Mouse (Mus musculus) cerebellum, adult 9-11 months (tissue): ENCODE data around the gene Cblb.
A peak's percentile ranks its signal among the peaks of the same experiment; 100 is the strongest.

Experiments
- DNase-seq: peaks from one replicate; pipeline ENCODE4 v3.0.0; 2022

Cblb gene

DNA sequence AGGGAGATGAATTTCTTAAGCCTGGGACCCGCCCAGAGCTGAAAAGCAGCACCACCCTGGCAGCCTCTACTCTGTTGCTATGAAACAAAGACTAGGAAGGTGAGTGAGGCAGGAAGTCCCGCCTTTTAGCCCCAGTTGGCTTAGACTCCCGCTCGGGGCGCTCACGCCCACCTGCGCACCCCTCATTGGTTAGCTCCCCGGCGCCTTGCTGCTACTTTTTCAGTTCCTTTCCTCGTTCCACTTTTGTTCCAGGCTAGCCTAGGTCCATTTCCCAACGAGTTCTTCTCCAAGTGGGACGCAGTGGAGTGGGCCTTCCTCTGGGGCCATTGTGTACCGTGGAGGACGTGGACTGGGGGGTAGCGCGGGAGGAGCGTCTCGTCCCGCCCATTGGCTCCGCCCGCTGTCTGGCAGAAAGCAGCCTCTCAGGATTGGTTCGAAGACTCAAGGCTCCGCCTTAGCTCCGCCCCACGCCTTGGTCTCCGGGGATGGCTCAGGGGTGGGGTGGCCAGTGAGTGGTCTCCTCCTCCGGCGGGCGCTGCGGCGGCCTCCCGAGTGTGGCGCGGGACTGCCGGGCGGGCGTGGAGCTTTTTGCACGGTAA lies at the start of gene Cblb:
TSS of gene Cblb (plus strand) at position 135 of the 599 bp plus-strand sequence.
- peak; percentile 98 for DNase-seq

GRCm38 (mm10) chr16:51985436-51985835 lies 45.6 kb upstream of the Cblb start:
- DNase-seq = no peak

GRCm38 (mm10) chr16:51986207-51986606 lies 44.8 kb upstream of the Cblb start:
- no peak for DNase-seq

DNA sequence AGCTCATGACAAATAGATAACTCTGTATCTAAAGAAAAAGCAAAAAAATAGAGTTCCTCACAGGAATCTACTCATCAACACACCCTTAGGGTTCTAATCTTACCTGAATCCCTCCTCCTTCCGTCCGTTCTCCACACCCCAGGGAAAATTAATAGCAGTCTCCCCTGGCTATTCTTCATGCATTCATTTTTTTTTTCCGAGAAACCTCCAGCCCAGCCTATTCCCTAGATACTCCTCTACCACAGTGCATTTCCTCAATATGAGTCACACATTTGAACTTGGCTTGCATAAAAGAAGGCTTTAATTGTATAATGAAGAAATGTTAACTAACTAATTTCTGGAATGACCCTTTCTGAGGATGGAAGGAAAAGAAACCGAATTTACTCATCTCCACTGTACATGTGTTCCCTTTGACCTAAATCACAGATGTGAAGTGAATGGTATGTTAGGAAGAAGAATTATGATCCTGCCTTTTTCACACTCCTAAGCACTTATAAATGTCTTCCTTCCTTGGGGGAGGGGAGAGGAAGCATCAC lies 43.9 kb upstream of the Cblb start:
- DNase-seq = no peak

GRCm38 (mm10) chr16:51988027-51988426 lies 43.0 kb upstream of the Cblb start:
- no peak for DNase-seq

- DNase-seq = no peak
Measured at GRCm38 (mm10) chr16:51989259-51989658, 41.8 kb upstream of the Cblb start.

DNA sequence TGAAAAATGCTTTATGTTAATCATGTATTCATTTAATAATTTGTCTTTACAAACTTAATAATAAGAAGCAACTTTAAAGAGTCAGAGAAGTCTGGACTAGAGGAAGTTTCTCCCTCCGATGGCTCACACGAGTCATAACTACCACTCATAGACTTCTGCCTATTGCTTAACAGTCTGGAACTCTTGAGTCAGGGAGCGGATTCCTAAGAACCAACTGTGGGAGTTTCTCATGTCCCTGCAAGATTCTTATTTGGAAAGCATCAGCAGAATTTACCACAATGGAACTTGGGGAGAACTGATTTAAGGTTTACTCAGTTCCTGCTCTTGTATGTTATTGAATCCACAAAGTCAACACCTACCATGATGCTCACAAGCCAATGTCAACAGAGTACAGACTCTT lies 31.0 kb upstream of the Cblb start:
- no peak for DNase-seq

DNA sequence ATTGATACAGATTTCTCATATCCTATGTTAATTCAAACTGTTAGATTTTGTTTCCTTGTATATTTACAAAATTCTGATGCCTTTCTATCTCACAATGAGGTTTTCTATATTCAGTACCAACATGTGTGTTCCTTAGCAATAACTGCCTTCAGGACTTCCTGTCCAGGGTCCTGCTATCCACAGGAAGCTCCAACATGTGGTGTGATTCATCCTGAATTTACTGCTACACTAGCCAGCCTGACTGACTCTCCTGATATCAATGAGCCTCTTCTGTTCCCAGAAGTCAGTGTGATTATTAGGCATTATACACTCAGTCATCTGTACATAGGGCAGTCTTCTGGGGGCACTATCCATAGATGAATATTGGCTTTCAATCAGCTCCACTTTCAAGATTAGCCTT lies 30.2 kb upstream of the Cblb start:
- DNase-seq = no peak

GRCm38 (mm10) chr16:52007006-52007405 lies 24.0 kb upstream of the Cblb start:
- no peak for DNase-seq

DNA sequence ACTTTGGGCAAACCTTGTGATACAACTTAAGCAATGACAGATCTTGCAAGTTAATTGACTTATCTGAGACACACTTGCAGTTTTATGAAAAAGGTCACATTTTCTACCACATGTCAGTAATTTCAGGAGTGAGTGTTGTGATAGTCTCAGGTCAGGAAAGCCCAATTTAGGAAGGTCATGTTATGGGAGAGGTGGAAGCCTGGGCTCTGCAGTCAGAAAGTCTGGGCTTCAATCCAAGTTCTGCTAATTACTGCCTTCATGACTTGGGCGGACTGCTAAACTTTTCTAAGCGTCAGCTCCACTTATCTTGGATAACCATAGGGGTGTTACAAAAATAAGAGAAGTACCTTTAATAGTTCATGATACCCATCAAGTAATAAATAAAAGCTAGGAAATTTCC lies 22.6 kb upstream of the Cblb start:
- no peak for DNase-seq

DNA sequence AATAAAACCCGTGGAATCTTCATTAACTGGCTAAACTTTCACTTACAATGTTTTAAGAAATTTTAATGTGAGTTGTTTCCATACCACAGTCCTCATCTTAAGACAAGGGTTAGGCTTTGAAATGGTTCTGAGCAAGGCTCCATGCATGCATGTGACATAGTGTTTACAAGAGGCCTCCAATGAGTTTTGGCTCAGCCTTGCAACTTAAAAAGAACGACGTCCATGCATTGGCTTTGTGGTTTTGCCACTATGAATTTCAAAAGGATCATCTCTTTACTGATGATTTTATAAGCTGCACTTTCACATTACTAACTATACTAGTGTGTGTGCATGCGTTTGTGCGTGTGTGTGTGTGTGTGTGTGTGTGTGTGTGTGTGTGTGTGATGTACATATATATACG lies 21.6 kb upstream of the Cblb start:
- DNase-seq = no peak

- no peak for DNase-seq
Measured at GRCm38 (mm10) chr16:52012984-52013383, 18.0 kb upstream of the Cblb start.

DNA sequence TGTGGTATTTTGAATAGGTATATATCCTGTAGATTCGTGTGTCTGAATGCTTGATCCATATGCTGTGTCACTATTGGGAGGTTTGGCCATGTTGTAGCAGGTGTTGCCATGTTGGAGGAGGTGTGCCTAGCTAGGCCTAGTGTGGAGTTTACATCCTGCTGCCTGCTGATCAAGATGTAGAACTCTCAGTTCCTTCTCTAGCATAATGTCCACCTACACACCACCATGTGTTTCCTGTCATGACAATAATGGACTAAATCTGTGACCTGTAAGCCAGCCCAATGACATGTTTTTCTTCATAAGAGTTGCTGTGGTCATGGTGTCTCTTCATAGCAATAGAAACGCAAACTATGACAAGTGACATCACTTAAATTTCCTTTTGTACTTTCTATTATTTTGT lies 17.2 kb upstream of the Cblb start:
- DNase-seq = no peak

- DNase-seq = no peak
Measured at GRCm38 (mm10) chr16:52023417-52023816, 7.6 kb upstream of the Cblb start.

GRCm38 (mm10) chr16:52027326-52027725 lies 3.7 kb upstream of the Cblb start:
- no peak for DNase-seq

GRCm38 (mm10) chr16:52029001-52029400 lies 2.0 kb upstream of the Cblb start:
- no peak for DNase-seq

GRCm38 (mm10) chr16:52031712-52032251 lies 757 bp downstream of the Cblb start:
- peak; percentile 86 for DNase-seq

DNA sequence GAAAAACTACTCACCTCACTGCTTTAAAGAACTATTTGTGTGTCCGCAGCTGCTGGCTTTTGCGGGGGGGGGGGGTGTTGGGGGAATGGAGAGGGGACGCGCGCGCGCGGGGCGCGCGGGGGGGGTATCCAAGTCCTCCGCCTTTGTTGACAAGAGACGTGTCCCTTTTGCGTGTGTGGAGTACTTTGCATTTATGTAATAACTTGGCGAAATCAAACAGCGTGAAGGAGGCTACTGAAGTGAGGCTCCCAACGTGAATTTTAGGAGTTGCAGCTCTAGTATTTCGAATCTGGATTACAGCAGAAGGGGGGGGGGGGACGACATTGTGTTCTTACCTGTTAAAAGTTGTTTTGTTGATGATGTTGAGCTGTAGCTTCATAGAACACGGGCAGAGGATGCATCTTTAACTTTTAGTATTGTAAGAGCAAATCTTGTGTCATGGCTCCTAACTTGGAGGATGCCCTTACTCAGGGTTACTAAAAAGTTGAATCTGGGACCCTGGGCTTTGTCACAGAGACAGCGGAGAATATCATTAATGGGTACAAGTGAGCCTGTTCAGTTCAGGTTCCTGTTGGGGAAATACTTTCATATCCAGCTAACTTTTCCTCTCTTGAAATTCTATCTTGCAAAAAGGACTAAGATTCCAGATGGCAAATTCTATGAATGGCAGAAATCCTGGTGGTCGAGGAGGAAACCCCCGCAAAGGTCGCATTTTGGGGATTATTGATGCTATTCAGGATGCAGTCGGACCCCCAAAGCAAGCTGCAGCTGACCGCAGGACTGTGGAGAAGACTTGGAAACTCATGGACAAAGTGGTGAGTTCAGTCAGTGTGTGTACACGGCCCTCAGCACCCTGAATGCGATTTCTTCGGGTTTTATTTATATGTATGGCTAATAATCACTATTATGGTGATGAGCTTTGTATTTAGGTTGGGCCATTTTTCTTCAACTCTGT lies 1.6 kb downstream of the Cblb start:
- no peak for DNase-seq

GRCm38 (mm10) chr16:52033381-52034315 lies 2.6 kb downstream of the Cblb start:
- no peak for DNase-seq

DNA sequence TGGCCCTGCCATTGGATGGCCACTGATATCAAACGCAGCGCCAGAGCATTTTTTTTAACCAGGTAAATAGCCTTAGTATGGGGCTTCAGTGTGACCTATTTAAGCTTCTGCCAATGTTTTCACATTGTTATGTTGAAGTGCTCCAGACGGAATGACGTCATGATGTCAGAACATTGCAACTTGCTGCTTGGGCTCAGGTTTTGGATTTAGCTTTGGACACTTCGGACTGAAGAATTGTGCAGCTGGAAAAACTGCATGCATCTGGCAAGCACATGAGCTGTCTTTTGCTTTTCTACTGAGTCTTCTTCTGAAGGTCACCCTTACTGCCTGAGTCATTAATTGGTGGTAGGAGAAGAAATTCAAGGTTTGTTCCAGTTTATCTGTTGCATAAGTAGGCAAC lies 3.3 kb downstream of the Cblb start:
- DNase-seq = peak; percentile 55

DNA sequence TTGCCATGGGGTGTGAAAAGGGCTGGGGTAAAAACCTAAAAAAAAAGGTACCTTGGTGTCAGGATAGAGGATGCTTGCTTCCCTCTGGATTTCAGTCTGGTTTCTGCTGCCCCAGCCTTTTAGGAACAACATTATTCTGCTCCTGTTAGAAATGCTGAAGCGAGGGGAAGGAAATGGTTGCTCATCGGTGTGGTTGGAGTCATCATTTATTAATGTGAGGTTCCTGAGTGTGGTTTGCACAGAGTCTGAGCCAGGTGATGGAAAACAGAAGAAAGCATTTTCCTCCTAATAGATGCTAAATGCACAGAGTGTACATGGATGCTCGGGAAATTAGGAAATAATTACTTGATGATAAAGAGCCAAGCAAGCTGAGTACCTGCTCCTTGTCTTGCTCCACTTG lies 5.3 kb downstream of the Cblb start:
- no peak for DNase-seq

DNA sequence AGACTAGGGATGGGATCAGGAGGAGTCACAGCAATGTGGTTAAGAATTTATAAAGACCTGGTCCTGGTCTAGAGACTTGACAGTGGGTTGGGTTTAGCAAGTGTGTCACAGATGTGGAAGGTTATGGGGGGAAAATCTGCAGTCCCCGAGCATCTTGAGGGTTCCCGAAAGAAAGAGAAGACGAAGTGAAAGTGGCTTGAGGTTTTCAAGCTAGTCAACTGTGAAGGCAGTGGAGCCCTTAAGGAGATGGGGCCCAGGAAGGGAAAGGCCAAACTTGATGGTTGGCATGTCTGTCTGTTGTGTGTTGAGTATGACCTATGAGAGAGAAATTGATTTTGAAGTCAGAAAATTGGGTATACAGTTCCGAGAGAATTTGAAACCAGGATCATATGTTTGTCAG lies 7.3 kb downstream of the Cblb start:
- no peak for DNase-seq

GRCm38 (mm10) chr16:52038821-52039220 lies 7.8 kb downstream of the Cblb start:
- no peak for DNase-seq
